Mouse (Mus musculus): ENCODE measurements at regions not wholly inside any gene's neighbourhood (a gene's known extent, or its start where the extent isn't known, plus 50 kb on each side); places are given as distances from the start of the nearest gene placed in this dataset.

DNA sequence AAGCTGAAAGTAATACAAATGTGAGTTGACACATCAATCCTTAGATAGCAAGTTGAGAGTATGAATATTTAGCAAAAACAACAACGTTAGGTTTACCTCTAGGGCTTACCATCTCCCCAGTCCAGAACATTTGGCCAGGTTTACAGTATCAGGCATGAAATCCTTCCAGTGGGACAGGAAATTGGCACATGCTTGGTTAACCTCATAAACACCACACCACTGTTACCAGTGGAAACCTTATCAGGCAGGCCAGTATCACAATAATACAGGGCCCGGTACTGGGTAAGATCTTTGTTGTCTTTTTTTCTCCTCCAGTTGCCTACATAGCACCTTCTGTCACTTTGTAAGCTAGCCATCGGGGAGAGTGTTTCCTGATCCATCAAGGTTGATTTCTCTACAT lies 101.7 kb upstream of the Slc13a1 start:
- DNase-seq (ENCODE audit: extremely low spot score, low spot score), result no peak

DNA sequence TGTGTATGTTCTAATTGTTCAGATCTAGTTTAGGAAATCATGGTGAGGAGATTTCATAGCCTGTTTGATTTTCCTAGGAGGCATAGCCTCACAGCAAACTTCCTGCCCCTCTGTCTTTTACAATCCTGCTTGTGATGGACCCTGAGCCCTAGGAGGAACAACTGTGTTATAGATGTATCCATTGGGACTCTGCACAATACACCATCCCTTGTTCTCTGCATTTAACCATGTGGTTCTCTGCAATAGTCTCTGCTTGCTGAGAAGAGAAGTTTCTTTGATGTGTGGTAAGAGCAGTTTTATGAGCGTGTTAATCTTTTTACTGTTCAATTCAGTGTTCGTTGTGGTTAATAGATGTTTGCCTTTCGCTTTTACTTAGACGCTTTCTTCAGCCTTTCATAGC lies 95.9 kb upstream of the Slc13a1 start:
- DNase-seq (ENCODE audit: extremely low spot score, low spot score), result no peak

DNA sequence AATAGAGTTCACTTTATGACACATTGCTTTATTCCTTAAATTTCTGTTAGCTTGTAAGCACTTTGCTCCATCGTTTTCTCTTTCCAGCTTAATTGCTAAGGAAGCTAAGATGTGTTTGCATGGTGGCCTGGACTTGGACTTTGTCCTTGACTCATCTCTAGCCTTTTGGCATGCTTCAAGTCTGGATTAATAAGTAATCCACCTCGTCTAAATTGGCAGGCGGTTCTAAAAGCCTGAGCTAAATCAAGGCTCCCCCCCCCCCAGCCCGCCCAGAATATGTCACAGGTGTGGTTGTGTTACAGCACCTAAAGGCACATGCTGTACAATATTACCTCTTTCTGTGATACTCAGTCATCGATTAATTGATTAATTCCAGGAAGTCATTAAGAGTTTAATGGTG lies 94.7 kb upstream of the Slc13a1 start:
- no peak for DNase-seq (ENCODE audit: extremely low spot score, low spot score)

DNA sequence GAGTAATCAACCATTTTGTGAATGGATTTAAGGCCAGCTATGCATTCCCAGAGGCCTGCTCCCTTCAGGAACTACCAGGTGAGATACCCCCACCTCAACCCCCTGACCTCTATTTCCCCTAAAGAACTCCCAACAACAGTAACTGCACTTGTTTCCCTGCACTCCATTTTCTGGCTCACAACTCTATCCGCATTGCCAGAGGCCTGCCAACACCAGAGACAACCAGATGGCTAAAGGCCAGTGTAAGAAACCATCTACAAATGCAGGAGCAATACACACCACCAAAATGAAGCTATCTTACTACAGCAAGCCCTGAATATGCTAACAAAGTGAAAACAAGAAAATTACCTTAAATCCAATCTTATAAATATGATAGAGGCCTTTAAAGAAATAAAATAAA lies 77.7 kb upstream of the Slc13a1 start:
- no peak for DNase-seq (ENCODE audit: extremely low spot score, low spot score)

DNA sequence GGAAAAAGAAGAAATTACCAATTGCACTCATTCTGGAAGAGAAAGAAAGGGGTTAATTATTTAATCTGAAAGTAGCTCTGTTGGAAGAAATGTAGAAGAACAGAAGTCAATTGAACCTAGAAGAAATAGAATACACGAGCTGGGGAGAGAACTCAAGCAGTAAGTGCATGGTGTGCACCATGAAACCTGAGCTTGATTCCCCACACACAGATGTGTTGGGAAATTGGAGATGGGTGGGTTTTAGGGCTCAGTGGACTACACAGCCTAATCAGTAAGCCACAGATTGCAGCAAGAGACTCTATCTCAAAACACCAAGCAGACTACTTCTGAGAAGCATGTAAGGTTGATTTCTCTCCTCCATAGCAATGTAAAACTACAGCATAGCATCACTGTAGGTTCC lies 70.6 kb upstream of the Slc13a1 start:
- DNase-seq (ENCODE audit: extremely low spot score, low spot score), result no peak

DNA sequence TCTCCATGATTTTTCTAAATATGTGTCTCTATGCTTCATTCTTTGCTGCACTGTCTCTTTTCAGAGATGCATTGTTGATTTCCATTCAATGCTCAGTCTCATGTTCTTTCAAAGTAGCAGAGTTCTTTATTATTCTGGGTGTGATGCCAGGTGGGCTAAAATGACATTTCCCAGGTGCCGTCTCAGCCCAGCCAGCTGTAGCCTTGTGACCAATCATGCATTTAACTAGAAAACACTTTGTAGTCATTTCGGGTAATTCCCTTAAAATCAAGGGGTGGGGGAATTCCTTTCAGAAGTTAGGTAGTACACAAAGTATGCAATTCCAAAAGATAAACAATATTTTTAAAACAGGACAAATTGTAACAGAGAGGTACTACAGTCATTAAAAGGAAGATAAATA lies 70.2 kb upstream of the Slc13a1 start:
- no peak for DNase-seq (ENCODE audit: extremely low spot score, low spot score)

DNA sequence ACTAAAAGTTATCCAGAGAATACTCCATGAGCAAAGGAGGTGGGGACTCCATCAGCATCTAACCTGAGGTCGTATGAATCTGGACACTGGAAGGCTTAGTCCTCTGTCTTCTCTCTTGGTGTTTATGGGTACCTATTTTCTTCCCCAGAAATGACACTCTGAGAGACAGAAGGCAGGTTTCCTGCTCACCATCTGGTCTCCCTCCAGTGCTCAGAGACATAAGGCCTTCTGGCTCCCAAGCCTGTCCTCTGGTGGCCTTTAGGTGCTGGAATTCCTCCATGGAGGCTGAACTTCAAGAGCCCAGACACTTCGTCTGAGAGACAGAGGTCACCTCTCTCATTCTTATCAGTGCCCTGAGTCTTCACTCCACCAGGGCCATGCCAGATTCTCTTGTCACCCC lies 65.7 kb upstream of the Slc13a1 start:
- DNase-seq (ENCODE audit: extremely low spot score, low spot score), result no peak

DNA sequence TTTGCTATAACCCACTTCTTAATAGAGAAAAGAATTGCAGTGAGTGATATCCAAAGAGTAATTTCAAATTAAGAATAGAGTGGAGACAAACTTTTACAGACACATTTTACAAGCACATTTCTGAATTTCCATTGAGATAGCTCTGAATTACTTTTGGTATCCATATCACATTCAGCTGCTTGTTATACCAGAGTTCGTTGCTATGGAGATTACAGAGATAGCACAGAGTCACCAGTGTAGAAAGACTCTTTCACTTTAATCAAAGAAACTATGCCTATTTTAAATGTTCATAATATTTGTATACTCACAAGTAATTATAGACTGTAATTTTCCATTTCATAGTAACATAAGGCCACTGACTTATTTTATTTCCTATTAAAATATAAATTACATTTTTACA lies 52.7 kb upstream of the Slc13a1 start:
- no peak for DNase-seq (ENCODE audit: extremely low spot score, low spot score)

DNA sequence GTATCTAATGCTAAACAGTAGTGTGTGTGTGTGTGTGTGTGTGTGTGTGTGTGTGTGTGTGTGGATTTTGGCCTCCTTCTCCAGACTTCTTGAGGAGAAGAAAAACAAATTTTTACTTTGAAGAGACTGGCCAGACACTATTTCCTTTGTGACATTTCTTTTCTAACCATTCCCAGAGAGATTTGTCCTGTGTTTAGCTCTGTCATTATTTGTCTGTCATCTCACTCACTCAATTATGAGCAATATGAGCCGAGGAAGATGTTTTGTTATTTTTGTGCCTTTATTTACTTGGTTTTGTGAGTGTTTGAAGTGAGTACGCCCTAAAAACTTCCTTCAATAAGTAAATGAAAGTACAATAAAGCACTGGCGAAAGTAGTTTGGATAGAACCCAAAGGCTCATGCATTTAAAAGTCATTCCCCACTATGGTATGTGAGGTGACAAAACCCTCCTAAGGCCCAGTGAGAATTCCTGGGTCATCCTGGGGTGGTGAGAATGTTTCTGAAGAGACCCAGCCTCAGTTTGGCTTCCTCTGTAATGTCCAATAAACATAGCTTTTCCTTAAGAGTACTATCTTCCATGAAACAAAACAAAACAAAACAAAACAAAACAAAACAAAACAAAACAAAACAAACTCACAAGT lies 52.1 kb upstream of the Slc13a1 start:
- no peak for DNase-seq (ENCODE audit: extremely low spot score, low spot score)
